Mouse (Mus musculus): ENCODE results near the gene Glcci1. TPM values are rescaled to one million over a fixed set of nuclear protein-coding genes. Genes with fewer than 3 reads are reported as not detected.
A peak's percentile ranks its signal among the peaks of the same experiment; 100 is the strongest.

The Glcci1 gene
- polyA plus RNA-seq, 2 experiments = 1.2 to 1.5 TPM

GRCm38 (mm10) chr6:8630531-8630930 is 121.1 kb downstream of the Glcci1 start:
- ATAC-seq (ENCODE audit: insufficient read depth) (no peak), DNase-seq (ENCODE audit: low read depth in 3 of 3, low spot score in 3 of 3) (no peak)
- TF ChIP-seq EP300 (IDR thresholded peaks at IDR 0.05; ENCODE audit: low read depth) = no peak
- no peak for TF ChIP-seq CTCF (IDR thresholded peaks at IDR 0.05; ENCODE audit: low read depth)
- H3K9me3 ChIP-seq (ENCODE audit: control insufficient read depth, low read length) = no peaks in the 10 kb centered on the region
- no peak overlapping the region for H3K27ac ChIP-seq
- H3K4me2 ChIP-seq (ENCODE audit: low read depth) = no peak overlapping the region
- H3K9ac ChIP-seq (replicated peaks) = no peak overlapping the region
- no peak overlapping the region for H3K4me3 ChIP-seq (ENCODE audit: insufficient read depth in 1 of 2, low read depth in 2 of 2, low read length in 2 of 2)
- H3K27me3 ChIP-seq (ENCODE audit: control insufficient read depth, insufficient read depth, low read length) = no peaks in the 10 kb centered on the region
- 38% methylated on average over 7 of the region's 7 CpGs for WGBS (ENCODE audit: insufficient replicate concordance)
- H3K36me3 ChIP-seq (replicated peaks; ENCODE audit: control insufficient read depth, insufficient read depth, low read depth) = no peaks in the 10 kb centered on the region
- peaks cover 5 to 11% of the 10 kb centered on the region in 2 experiments; a peak in 2 of 4 replicates for H3K4me1 ChIP-seq (replicated peaks; ENCODE audit: control insufficient read depth in 2 of 2, insufficient read depth in 2 of 2, low read length in 1 of 2)

GRCm38 (mm10) chr6:8631362-8631761 is 122.0 kb downstream of the Glcci1 start:
- H3K27ac ChIP-seq = no peak overlapping the region
- H3K4me1 ChIP-seq (replicated peaks; ENCODE audit: control insufficient read depth in 2 of 2, insufficient read depth in 2 of 2, low read length in 1 of 2) = peaks cover 5 to 11% of the 10 kb centered on the region in 2 experiments; a peak in 2 of 4 replicates
- H3K9ac ChIP-seq (replicated peaks) = no peak overlapping the region
- H3K4me3 ChIP-seq (ENCODE audit: insufficient read depth in 1 of 2, low read depth in 2 of 2, low read length in 2 of 2) = no peak overlapping the region
- no peak overlapping the region for H3K4me2 ChIP-seq (ENCODE audit: low read depth)
- DNase-seq (ENCODE audit: low read depth in 3 of 3, low spot score in 3 of 3) (no peak), ATAC-seq (ENCODE audit: insufficient read depth) (no peak)
- no peaks in the 10 kb centered on the region for H3K9me3 ChIP-seq (ENCODE audit: control insufficient read depth, low read length)
- WGBS (ENCODE audit: insufficient replicate concordance) = 74% methylated on average over 8 of the region's 8 CpGs
- H3K36me3 ChIP-seq (replicated peaks; ENCODE audit: control insufficient read depth, insufficient read depth, low read depth) = no peaks in the 10 kb centered on the region
- TF ChIP-seq CTCF (IDR thresholded peaks at IDR 0.05; ENCODE audit: low read depth) (no peak), EP300 (IDR thresholded peaks at IDR 0.05; ENCODE audit: low read depth) (no peak)
- no peaks in the 10 kb centered on the region for H3K27me3 ChIP-seq (ENCODE audit: control insufficient read depth, insufficient read depth, low read length)

GRCm38 (mm10) chr6:8631986-8632632 is 122.7 kb downstream of the Glcci1 start:
- Histone ChIP-seq H3K4me1 (replicated peaks; ENCODE audit: control insufficient read depth in 2 of 2, insufficient read depth in 2 of 2, low read length in 1 of 2) (peaks cover 5 to 11% of the 10 kb centered on the region in 2 experiments; a peak in 2 of 4 replicates), H3K36me3 (replicated peaks; ENCODE audit: control insufficient read depth, insufficient read depth, low read depth) (no peaks in the 10 kb centered on the region), H3K4me2 (ENCODE audit: low read depth) (no peak overlapping the region), H3K9me3 (ENCODE audit: control insufficient read depth, low read length) (no peaks in the 10 kb centered on the region), H3K27me3 (ENCODE audit: control insufficient read depth, insufficient read depth, low read length) (no peaks in the 10 kb centered on the region), H3K9ac (replicated peaks) (no peak overlapping the region), H3K4me3 (ENCODE audit: insufficient read depth in 1 of 2, low read depth in 2 of 2, low read length in 2 of 2) (no peak overlapping the region), H3K27ac (no peak overlapping the region)
- DNase-seq (ENCODE audit: low read depth in 3 of 3, low spot score in 3 of 3) (no peak), ATAC-seq (ENCODE audit: insufficient read depth) (peak; percentile 45; the same call in 1 of the 2 replicates)
- TF ChIP-seq EP300 (IDR thresholded peaks at IDR 0.05; ENCODE audit: low read depth) (no peak; the same call in 1 of the 2 replicates), CTCF (IDR thresholded peaks at IDR 0.05; ENCODE audit: low read depth) (no peak)
- 19% methylated on average over 5 of the region's 5 CpGs for WGBS (ENCODE audit: insufficient replicate concordance)

- H3K4me3 ChIP-seq (ENCODE audit: insufficient read depth in 1 of 2, low read depth in 2 of 2, low read length in 2 of 2) = no peak overlapping the region
- no peak for DNase-seq (ENCODE audit: low read depth in 3 of 3, low spot score in 3 of 3)
- no peak for TF ChIP-seq CTCF (IDR thresholded peaks at IDR 0.05; ENCODE audit: low read depth)
- no peak for TF ChIP-seq EP300 (IDR thresholded peaks at IDR 0.05; ENCODE audit: low read depth)
- H3K9me3 ChIP-seq (ENCODE audit: control insufficient read depth, low read length) = no peaks in the 10 kb centered on the region
- ATAC-seq (ENCODE audit: insufficient read depth) = no peak
- 49% methylated on average over 4 of the region's 4 CpGs for WGBS (ENCODE audit: insufficient replicate concordance)
- H3K36me3 ChIP-seq (replicated peaks; ENCODE audit: control insufficient read depth, insufficient read depth, low read depth) = no peaks in the 10 kb centered on the region
- H3K27me3 ChIP-seq (ENCODE audit: control insufficient read depth, insufficient read depth, low read length) = no peaks in the 10 kb centered on the region
- H3K27ac ChIP-seq = no peak overlapping the region
- H3K9ac ChIP-seq (replicated peaks) = no peak overlapping the region
- peaks cover 5 to 11% of the 10 kb centered on the region in 2 experiments; a peak in 2 of 4 replicates for H3K4me1 ChIP-seq (replicated peaks; ENCODE audit: control insufficient read depth in 2 of 2, insufficient read depth in 2 of 2, low read length in 1 of 2)
- no peak overlapping the region for H3K4me2 ChIP-seq (ENCODE audit: low read depth)
Observed at GRCm38 (mm10) chr6:8632701-8633100, 123.3 kb downstream of the Glcci1 start.

- H3K9ac ChIP-seq (replicated peaks) = no peak overlapping the region
- H3K4me3 ChIP-seq (ENCODE audit: insufficient read depth in 1 of 2, low read depth in 2 of 2, low read length in 2 of 2) = no peak overlapping the region
- DNase-seq (ENCODE audit: low read depth in 3 of 3, low spot score in 3 of 3) (no peak), ATAC-seq (ENCODE audit: insufficient read depth) (no peak)
- no peak for TF ChIP-seq CTCF (IDR thresholded peaks at IDR 0.05; ENCODE audit: low read depth)
- no peak for TF ChIP-seq EP300 (IDR thresholded peaks at IDR 0.05; ENCODE audit: low read depth)
- H3K36me3 ChIP-seq (replicated peaks; ENCODE audit: control insufficient read depth, insufficient read depth, low read depth) = no peaks in the 10 kb centered on the region
- H3K9me3 ChIP-seq (ENCODE audit: control insufficient read depth, low read length) = no peaks in the 10 kb centered on the region
- H3K27me3 ChIP-seq (ENCODE audit: control insufficient read depth, insufficient read depth, low read length) = no peaks in the 10 kb centered on the region
- WGBS (ENCODE audit: insufficient replicate concordance) = 67% methylated on average over 4 of the region's 4 CpGs
- H3K4me2 ChIP-seq (ENCODE audit: low read depth) = no peak overlapping the region
- no peak overlapping the region for H3K27ac ChIP-seq
- H3K4me1 ChIP-seq (replicated peaks; ENCODE audit: control insufficient read depth in 2 of 2, insufficient read depth in 2 of 2, low read length in 1 of 2) = no peaks in the 10 kb centered on the region; a peak in 1 of 4 replicates
Observed at GRCm38 (mm10) chr6:8638122-8638521, 128.7 kb downstream of the Glcci1 start.
